Mouse (Mus musculus): ENCODE measurements at regions not wholly inside any gene's neighbourhood (a gene's known extent, or its start where the extent isn't known, plus 50 kb on each side); places are given as distances from the start of the nearest gene placed in this dataset.

DNA sequence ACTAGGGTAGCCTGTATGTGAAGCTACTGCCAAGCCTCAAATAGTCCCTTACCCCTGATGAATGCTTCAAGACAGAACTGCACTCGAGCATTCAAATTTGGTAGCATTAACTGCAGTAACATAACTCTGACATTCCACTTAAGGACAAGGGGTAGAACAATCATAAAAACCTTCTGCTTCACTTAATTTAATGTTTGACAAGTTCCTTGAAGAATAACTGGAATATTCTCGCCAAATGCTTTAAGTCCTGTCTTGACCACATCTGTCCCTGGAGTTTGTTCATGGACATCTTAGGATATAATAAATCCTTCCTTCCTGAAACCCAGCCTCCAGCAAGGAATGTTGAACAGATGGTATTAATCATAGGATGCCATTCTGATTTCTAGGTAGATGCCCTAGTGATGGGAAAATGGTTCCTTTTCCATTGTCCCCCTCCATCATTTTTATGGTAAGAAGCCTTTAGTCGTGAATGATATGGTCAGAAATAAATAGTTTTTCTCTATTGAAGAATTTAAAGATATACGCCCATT, 154.7 kb upstream of the Gm15217 start:
- Histone ChIP-seq H3K9ac (ENCODE audit: control insufficient read depth, low read depth, low read length, poor library complexity, severe bottlenecking) (no peak overlapping the region), H3K27ac (ENCODE audit: control insufficient read depth, low read depth, low read length) (no peak overlapping the region), H3K4me3 (ENCODE audit: control insufficient read depth in 1 of 2, insufficient read depth in 1 of 2, low read depth in 2 of 2, low read length in 2 of 2) (no peak overlapping the region), H3K36me3 (ENCODE audit: control insufficient read depth in 1 of 2, insufficient read depth in 2 of 2, low read length in 2 of 2) (no peaks in the 10 kb centered on the region), H3K79me2 (ENCODE audit: control insufficient read depth, insufficient read depth, low read length, poor library complexity) (no peaks in the 10 kb centered on the region), H3K9me3 (replicated peaks; ENCODE audit: insufficient read depth, low read length) (no peaks in the 10 kb centered on the region), H3K4me1 (ENCODE audit: control insufficient read depth in 1 of 2, insufficient read depth in 2 of 2, low read length in 2 of 2) (no peaks in the 10 kb centered on the region), H3K27me3 (ENCODE audit: control insufficient read depth in 1 of 2, insufficient read depth in 2 of 2, low read length in 2 of 2) (no peaks in the 10 kb centered on the region)
- DNase-seq (ENCODE audit: low read depth, low spot score), result no peak
- TF ChIP-seq ZMIZ1 (IDR thresholded peaks at IDR 0.05; ENCODE audit: low read depth, low read length) (no peak), USF1 (IDR thresholded peaks at IDR 0.05; ENCODE audit: low read depth, low read length) (no peak), TBP (IDR thresholded peaks at IDR 0.05; ENCODE audit: low read depth, low read length) (no peak)

DNA sequence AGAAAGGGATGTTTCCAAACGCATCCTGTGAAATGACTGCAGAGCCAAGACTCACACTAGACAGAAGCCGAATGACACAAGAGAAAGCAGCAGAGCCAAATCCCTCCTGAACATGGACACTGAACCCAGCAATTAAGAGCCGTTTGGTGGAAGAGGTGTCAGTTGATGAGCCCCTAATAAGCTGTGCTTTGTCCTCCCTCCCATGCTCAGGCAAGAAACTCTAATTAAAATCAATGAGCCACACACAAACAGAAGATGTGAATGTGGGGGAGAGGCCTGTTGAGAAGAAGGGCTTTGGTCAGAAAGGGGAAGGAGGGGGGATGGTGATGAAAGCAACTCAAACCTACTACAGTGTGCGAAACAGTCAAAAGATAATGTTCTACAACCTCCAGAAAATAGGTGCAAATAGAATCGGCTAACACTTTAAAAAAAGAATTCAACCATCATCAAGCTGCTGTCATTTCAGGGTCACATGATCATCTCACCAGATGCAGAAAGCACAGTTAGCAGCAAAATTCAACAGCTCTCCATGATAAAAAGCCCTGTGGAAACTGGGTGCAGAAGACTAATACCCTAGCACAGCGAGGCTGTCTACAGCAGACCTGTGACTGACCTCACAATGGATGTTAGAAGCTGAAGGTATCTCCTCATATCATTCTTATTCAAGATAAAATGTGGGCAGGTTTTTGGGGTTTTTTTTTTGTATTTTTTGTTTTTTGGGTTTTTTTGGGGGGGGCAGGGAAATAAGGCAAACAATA, 153.2 kb upstream of the Gm15217 start:
- Histone ChIP-seq H3K4me3 (ENCODE audit: control insufficient read depth in 1 of 2, insufficient read depth in 1 of 2, low read depth in 2 of 2, low read length in 2 of 2) (no peak overlapping the region), H3K36me3 (ENCODE audit: control insufficient read depth in 1 of 2, insufficient read depth in 2 of 2, low read length in 2 of 2) (no peaks in the 10 kb centered on the region), H3K27ac (ENCODE audit: control insufficient read depth, low read depth, low read length) (no peak overlapping the region), H3K79me2 (ENCODE audit: control insufficient read depth, insufficient read depth, low read length, poor library complexity) (no peaks in the 10 kb centered on the region), H3K27me3 (ENCODE audit: control insufficient read depth in 1 of 2, insufficient read depth in 2 of 2, low read length in 2 of 2) (no peaks in the 10 kb centered on the region), H3K9ac (ENCODE audit: control insufficient read depth, low read depth, low read length, poor library complexity, severe bottlenecking) (no peak overlapping the region), H3K4me1 (ENCODE audit: control insufficient read depth in 1 of 2, insufficient read depth in 2 of 2, low read length in 2 of 2) (no peaks in the 10 kb centered on the region), H3K9me3 (replicated peaks; ENCODE audit: insufficient read depth, low read length) (no peaks in the 10 kb centered on the region)
- DNase-seq (ENCODE audit: low read depth, low spot score), result no peak
- TF ChIP-seq TBP (IDR thresholded peaks at IDR 0.05; ENCODE audit: low read depth, low read length) (no peak), USF1 (IDR thresholded peaks at IDR 0.05; ENCODE audit: low read depth, low read length) (no peak), NRF1 (IDR thresholded peaks at IDR 0.05; ENCODE audit: insufficient read depth, low read depth, low read length, poor library complexity, severe bottlenecking) (no peak)

DNA sequence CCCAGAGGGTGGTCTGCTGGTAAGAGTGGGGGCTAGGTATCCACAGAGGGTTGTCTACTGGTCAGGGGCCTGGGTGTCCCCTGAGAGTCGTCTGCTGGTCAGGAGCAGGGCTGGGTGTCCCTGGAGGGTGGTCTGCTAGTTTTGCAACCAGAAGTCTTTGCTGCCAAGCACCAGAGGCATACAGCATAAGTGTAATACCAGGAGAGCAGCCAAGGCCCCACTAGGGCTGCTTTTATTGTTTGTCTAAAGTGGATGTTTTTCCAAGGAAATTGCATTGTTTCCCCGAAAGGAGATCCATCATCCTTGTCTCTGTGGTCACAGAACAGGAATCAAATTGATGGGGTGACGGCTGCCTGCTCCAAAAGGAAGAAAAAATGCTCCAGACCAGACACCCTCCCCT, 145.2 kb upstream of the Gm15217 start:
- Histone ChIP-seq H3K36me3 (ENCODE audit: control insufficient read depth in 1 of 2, insufficient read depth in 2 of 2, low read length in 2 of 2) (no peaks in the 10 kb centered on the region), H3K9me3 (replicated peaks; ENCODE audit: insufficient read depth, low read length) (no peaks in the 10 kb centered on the region), H3K27ac (ENCODE audit: control insufficient read depth, low read depth, low read length) (no peak overlapping the region), H3K4me1 (ENCODE audit: control insufficient read depth in 1 of 2, insufficient read depth in 2 of 2, low read length in 2 of 2) (no peaks in the 10 kb centered on the region), H3K9ac (ENCODE audit: control insufficient read depth, low read depth, low read length, poor library complexity, severe bottlenecking) (no peak overlapping the region), H3K27me3 (ENCODE audit: control insufficient read depth in 1 of 2, insufficient read depth in 2 of 2, low read length in 2 of 2) (no peaks in the 10 kb centered on the region), H3K4me3 (ENCODE audit: control insufficient read depth in 1 of 2, insufficient read depth in 1 of 2, low read depth in 2 of 2, low read length in 2 of 2) (no peak overlapping the region), H3K79me2 (ENCODE audit: control insufficient read depth, insufficient read depth, low read length, poor library complexity) (no peaks in the 10 kb centered on the region)
- DNase-seq (ENCODE audit: low read depth, low spot score), result no peak
- TF ChIP-seq POLR2A (IDR thresholded peaks at IDR 0.05; ENCODE audit: control insufficient read depth in 1 of 2, insufficient read depth in 1 of 2, low read depth in 1 of 2, low read length in 2 of 2, poor library complexity in 1 of 2), result no peak
- TF ChIP-seq KAT2A (conservative IDR thresholded peaks at IDR 0.05; ENCODE audit: low read depth, low read length), result no peak
- no peak for TF ChIP-seq CTCF (IDR thresholded peaks at IDR 0.05 in 2 of 3, conservative IDR thresholded peaks at IDR 0.05 in 1 of 3; ENCODE audit: control insufficient read depth in 1 of 3, insufficient read depth in 1 of 3, low read depth in 2 of 3, low read length in 3 of 3, poor library complexity in 1 of 3, severe bottlenecking in 1 of 3)
- no peak for TF ChIP-seq MYB (IDR thresholded peaks at IDR 0.05; ENCODE audit: low read depth, low read length)
- TF ChIP-seq HCFC1 (IDR thresholded peaks at IDR 0.05; ENCODE audit: low read depth, low read length), result no peak
- no peak for TF ChIP-seq NELFE (IDR thresholded peaks at IDR 0.05; ENCODE audit: low read depth, low read length)
- no peak for TF ChIP-seq TBP (IDR thresholded peaks at IDR 0.05; ENCODE audit: low read depth, low read length)
- no peak for TF ChIP-seq NRF1 (IDR thresholded peaks at IDR 0.05; ENCODE audit: insufficient read depth, low read depth, low read length, poor library complexity, severe bottlenecking)
- no peak for TF ChIP-seq TCF12 (IDR thresholded peaks at IDR 0.05; ENCODE audit: low read depth, low read length)
- no peak for TF ChIP-seq ZC3H11A (IDR thresholded peaks at IDR 0.05; ENCODE audit: low read depth, low read length)
- no peak for TF ChIP-seq MXI1 (IDR thresholded peaks at IDR 0.05; ENCODE audit: low read depth, low read length)
- no peak for TF ChIP-seq CHD1 (IDR thresholded peaks at IDR 0.05; ENCODE audit: low read depth, low read length)
- no peak for TF ChIP-seq ZKSCAN1 (IDR thresholded peaks at IDR 0.05; ENCODE audit: low read depth, low read length)
- no peak for TF ChIP-seq MAZ (IDR thresholded peaks at IDR 0.05; ENCODE audit: low read depth, low read length)
- TF ChIP-seq MYC (IDR thresholded peaks at IDR 0.05; ENCODE audit: low read depth, low read length), result no peak
- TF ChIP-seq ZMIZ1 (IDR thresholded peaks at IDR 0.05; ENCODE audit: low read depth, low read length), result no peak
- TF ChIP-seq RCOR1 (IDR thresholded peaks at IDR 0.05; ENCODE audit: low read depth, low read length), result no peak
- TF ChIP-seq ELF1 (IDR thresholded peaks at IDR 0.05; ENCODE audit: low read depth, low read length), result no peak
- TF ChIP-seq MEF2A (IDR thresholded peaks at IDR 0.05; ENCODE audit: extremely low read depth, insufficient replicate concordance, low read depth, low read length, poor library complexity, severe bottlenecking), result no peak

Measured in MEL (cell line).